Mouse (Mus musculus): Measurements from ENCODE around the gene Large2.

Large2 gene

DNA sequence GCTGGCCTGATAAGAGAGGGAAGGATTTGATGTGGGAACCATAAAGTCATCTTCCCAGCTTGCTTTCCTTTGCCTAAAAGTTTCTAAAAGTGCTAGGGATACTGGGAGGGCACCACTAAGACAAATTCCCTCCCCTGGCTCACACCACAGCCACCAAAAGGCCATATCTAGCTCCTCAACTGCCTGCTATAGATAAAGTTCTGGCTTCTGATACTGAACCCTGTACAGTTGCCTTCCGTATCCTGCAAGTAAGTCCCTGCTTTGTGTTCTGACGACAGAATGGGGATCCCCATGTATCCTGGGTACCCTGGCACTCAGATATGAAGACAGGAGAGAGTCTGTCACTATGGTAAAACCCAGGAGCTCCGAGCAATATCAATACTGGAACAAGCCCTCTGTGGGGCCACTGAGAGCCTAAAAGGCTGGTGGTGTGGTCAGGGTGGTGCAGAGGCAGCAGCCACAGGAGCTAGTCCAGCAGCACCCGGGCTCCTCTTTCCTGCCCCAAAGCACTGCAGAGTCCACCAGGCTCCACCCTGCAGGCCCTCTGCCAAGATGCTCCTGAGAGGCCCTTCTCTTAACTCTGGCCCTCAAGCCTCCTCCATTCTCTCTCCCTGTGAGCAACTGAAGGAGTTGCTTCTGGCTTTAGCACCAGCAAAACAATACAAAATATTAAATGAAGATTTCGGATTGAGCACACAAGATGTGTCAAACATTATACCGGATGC lies 15.7 kb upstream of the Large2 start:
- no peak for DNase-seq

DNA sequence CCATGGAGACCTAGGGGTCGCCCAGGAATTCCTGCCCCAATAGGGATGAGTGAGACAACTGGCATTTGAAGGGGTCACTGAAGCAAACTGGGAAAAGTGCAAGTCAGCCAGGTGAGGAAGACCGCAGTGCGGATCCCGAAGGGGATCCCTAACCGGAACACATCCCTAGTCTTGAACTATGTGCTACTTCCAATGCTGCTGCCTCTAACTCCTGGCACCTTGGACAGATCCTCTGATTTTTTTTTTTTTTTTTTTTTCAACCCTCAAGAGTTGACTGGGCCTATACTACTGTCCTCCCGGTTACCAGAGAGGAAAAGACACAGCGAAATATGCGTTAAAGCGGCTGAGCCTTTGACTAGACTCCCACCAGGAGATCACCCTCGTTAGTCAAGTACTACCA lies 15.0 kb upstream of the Large2 start:
- DNase-seq: no peak

DNA sequence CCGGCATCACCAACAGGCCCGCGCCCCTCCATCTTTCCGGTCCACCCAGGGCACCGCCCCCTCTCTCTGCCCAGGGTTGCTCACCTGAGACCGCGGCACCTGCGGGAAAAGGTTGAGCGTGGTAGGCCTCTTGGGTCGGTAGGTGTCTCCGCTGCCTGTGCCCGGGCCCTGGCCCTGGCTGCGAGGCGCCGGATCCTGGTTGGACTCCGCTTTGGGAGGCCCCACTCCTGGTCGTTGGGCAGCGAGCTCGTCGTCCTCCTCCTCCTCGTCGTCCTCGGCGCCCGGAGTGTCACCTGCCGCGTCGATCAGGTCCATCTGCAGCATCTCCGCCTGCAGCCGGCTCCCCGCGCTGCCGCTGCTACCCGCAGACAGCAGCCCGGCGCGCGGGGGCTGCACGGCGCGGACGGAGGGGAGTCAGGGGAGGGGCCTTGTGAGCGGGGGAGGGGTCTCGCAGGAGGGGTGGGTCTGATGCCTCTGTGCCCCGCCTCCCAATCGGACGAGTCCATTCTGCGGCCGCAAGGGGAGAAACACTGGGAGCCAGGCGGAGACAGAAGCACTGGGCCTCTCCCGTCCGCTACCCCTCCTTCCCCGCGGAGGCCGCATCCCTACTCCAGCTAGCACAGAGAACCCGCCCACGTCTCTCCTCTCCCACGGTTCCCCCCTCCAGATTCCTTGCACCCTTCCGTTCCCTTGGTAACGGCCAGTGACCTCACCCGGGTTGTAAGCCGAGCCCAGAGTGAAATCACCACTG lies 14.4 kb upstream of the Large2 start:
- peak; percentile 85 for DNase-seq

DNA sequence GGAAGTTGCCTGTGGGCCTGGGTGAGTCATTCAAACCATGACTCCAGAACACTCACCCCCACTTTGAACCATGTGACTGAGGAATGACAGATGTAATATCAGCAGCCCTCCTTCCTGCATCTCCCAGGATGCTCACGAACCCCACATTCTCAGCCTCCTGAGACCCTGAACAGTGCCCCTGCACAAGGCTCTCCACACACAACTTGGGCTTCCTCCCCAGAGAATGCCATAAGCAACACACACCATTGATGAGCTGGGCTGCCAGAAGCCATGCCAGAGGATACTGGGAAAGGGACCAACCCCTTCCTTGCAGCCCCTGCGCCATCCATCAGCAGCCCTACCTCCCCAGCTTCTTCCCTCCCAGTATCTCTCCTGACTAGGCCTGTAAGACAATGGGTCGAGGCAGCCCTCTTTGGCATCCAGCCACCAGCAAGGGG lies 13.4 kb upstream of the Large2 start:
- DNase-seq: no peak

DNA sequence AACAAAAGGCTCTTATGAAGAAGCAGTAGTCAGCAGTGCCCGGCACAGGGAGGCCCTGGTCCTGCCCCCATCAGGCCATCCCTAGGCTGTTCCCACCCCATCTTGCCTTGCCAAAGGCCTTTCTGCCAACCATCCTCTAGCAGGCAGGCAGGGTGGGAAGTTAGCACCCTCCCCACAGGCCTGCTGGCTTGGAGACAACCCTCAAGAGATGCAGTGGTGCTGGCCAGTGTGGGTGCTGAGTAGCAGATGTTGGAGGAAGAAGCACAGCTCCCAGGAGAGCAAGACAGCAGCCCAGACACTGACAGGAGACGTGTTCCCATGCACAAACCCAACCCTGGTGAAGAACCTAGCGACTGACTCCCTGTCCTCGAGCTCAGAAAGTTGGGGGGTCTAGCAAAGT lies 13.0 kb upstream of the Large2 start:
- no peak for DNase-seq

DNA sequence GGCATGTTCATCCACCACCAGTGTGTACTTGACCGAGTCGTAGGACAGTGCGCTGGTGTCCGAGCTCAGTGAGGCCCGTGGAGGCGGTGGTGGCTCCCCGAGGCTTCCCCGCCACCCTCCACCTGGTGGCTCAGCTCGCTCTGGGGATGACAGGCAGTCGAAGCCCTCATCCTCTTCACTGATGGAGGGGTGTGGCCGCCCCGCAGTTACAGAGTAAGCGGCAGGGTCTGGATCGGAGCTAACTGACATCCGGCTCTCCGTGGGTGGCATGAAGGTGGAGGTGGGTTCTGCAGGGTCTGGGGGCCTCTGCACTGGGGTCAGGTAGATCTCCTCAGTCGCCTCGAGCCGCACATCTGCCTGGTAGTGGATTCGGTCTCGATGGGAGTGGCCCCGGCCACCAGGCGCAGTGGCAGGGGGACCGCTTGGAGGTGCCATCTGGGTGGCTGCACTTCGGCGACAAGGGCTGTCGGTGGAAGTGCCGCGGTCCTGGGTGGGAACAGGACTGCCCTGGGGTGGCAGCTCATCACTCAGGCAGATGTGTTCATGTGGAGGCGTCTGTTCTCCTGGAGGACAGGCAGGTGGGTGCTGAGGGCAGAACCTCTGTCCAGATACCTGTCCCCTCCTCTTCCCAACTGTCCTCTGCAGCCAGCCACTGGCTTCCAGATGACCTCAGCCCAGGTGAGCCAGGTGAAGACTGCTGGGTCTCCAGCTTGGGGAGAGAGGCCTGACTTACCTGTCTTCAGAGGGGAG lies 12.3 kb upstream of the Large2 start:
- no peak for DNase-seq

DNA sequence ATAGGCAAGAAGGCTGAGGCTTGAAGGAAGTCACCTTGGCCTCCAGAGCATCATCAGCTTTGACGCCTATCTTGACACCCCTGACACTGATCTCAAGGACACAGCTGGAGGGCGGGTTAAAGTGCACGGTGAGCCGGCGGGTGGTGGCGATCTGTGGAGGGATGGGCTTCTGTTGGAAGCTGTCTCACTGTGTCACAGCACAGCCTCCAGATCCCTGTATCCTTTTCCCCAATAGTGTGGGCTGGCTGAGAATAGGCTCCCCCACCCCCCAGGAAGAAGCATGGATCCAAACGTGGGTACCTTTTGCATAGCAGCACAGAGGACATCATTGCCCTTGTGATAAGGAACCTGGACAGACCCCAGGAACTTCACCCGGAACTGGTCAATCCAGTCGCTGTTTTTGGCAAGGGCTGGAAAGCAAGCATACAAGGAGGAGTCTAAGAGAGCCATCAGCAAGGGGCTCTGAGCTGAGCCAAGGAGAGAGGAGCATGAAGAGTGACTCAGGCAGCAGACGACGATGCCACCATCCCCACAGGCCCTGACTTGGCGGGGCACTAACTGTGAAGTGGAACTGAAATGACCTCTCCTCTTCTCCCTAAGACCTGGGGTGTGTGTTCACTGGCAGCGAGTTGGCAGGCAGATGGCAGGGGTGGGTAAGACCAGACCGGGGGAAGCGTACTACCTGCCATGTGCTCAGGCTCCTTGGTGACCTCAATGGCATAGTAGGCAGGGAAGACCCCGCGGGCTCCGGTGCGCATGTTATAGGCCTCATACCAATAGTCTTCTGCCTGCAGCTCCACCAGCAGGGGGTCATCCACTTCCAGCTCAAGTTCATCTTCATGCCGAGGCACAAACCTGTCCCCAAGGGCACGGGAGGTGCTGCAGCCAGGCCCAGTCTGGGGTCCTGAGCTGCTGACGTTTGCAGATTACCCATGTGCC lies 10.7 kb upstream of the Large2 start:
- no peak for DNase-seq

DNA sequence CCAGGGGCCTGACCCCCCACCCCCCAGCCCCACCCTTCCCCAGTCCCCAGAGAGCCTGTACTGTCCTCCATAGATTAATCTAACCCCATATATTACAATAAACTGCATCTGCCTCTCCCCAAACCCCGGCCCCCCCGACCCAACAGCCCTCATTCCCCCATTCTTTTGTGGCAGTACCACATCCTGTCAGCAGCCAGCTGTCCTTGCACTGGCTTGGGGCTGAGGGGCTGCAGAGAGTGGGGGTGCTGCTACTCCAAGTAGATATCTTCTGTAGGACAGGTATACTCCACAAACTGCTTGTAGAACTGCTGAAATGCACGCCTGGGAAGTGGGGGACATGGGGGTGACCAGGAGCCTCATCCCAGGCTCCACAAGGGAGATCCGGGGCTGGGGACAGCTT lies 9.4 kb upstream of the Large2 start:
- DNase-seq: no peak

DNA sequence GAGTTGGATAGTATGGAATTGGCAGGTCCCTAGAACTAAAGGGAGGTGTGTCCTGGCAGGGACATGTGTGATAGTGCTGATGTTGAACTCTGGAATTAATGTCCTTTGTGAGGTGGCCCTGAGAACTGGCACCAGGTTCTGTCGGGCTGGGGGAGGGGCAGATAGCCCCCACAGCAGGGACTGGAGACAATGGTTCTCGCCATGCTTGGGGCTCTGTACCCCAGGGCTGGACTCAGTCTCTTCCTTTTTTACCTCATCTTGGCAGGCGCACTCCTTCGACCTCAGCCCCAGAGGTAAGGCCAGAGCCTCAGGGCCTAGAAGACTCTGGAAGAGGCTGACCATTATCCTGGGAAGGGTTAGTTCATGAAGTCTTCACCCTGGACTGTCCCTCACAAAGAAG lies 8.1 kb upstream of the Large2 start:
- DNase-seq: no peak

DNA sequence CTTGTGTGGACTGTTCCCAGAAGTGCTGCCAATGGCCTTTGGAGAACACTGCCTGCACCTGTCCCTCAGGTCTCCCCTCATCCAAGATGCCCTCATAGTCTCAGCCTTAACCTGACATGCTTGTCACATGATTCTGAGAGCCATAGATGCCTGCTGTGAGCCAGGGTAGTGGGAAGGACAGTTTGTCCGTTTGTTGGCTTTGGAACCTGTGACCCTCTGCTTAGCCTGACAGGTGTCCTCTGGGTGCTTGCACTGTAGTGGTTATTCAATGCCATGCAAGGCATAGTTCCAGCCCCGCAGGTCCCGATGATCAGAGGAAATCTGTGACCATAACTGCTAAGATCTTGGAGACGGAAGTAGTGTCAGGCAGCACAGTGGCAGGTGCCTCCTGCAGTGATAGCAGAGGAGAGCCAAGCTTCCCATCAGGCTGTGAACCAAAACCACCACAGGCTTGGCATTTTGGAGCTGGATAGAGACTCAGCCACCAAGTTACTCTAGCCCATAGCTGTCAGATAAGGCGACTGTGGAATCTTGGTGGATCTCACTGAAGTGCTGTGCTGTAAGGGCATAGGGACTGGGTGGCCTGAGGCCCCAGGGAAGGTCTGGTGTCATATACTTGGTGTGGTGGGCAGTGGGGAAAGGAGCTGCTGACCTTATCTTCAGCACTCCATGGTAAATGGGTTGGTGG lies 7.4 kb upstream of the Large2 start, which contains the start of gene 1700029I15Rik:
Gene 1700029I15Rik, plus strand, starts transcription at position 638 of the 688 bp plus-strand sequence.
- no peak for DNase-seq

DNA sequence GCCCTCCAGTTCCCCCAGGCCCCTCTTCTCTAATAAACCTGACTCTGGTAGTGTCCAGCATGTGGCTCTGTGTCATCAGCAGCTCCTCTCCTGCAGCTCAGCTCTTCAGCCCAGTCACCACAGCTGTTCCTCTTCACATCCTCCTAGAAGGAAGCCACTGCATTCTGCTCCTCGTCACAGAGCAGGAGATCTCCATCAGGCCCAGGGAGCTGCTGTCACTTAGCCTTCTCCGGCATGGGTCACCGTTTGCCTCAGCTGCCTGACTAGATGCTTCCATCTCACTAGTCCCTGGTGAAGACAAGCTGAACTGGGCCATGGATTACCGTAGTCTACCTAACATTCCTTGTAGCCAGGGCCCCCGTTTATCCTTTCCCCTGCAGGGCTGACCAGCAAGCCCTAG lies 6.5 kb upstream of the Large2 start:
- no peak for DNase-seq

DNA sequence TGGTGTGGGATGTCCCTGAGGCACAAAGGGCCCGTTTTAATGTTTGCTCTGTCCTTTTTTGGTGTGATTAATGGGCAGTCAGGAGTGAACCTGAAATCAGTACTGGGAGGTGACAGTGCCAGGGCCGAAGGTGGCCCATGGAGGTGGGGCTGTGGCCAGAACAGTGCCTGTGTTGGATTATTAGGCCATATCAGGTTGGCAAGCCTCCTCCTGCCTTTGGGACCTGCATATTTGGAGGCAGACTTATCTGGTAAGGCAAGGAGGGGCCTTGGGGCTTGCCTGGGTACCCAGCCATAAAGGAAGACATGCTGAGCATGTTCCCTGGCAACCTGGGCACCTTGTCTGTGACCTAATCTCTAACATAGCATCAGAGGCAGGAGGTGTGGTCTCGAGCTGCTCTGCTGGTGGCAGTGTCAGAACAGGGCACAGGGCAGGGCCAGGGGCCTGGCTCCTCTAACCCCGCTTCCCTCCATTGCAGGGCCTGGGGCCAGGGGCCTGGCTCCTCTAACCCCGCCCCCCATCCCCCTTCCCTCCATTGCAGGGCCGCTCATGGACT lies 5.9 kb upstream of the Large2 start:
- DNase-seq: no peak

DNA sequence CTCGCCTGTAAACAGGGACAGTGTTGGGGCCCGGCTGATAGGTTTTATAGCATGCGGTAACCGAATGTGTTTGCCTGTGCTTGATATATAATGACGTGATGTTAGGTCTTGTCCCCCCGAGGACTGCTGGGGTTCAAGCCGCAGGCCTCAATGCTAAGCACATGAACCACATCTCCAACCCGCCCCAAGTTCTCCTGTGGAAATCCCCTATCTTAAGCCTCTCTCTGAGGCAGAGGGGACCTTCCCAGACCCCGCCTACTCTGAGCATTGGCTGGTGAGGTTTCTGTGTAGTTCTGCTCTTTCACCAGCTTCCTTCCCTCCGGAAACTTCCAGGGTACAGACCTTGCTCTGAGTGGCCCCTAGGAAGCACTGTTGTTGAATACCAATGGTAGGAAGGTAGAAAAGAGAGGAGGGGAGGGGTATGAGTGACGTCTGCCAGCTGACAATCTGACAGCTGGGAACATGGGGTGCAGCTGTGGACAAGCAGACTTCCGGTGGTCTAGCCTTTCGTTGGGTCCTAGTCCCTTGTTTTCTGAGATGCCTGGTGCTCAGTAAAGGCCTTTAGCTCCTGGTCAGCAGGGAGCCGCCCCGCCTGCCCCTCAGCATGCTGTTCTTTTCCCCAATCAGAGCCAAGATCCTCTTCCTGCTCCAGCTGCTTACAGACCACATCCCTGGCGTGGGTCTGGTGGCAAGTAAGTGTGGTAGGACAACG lies 5.3 kb upstream of the Large2 start:
- no peak for DNase-seq

DNA sequence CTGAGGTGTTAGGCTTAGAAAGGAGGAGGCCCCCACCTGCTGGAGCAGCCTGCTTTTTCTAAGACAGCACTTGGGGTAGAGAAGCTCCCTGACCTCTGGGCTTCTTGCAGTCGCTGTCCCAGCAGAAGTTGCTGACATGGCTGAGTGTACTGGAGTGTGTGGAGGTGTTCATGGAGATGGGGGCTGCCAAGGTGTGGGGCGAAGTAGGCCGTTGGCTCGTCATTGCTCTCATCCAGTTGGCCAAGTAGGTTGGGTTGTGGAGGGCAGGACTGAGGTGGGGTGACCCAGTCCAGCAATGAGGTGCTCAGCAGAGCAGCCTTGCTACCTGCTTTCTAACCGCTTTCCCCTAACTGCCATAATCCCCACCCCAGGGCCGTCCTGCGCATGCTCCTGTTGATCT lies 2.7 kb upstream of the Large2 start:
- DNase-seq: no peak

DNA sequence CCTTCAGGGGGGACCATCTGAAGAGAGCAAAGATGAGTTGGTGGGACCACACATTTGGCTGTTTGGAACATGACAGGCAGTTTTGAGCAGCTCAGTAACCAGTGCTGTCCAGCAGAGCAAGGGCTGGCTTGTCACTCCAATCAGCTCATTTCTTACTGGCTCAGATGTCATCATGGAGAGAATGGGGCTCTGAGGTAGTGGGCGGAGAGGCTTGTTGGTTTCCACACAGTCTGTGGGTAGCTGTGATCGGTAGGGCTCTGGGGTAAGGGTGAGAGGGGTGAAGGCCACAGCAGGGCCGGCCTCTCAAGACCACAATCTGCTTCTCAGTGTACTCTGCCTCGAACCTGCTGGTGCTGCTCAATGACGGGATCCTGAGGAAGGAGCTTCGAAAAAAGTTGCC lies 1.6 kb upstream of the Large2 start:
- DNase-seq: no peak

DNA sequence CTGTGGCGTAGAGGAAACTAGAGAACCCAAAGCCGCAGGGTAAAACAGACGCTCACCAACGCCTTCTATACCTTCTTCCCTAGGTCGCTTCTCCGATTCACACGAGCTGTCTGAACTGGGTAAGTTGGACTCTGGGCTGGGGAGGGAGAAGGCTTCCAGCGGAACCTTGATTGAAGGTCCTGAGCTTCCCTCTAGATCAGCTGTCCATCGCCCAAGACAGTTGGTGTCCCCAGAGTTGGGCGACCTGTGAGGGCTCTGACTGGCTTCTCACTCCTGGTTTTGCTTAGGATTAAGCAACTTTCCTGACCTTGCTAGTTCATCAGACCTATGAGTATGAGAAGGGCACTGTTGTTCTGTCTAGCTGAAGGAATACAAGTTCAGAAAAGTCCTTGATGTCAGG lies 1.1 kb upstream of the Large2 start:
- DNase-seq: no peak

DNA sequence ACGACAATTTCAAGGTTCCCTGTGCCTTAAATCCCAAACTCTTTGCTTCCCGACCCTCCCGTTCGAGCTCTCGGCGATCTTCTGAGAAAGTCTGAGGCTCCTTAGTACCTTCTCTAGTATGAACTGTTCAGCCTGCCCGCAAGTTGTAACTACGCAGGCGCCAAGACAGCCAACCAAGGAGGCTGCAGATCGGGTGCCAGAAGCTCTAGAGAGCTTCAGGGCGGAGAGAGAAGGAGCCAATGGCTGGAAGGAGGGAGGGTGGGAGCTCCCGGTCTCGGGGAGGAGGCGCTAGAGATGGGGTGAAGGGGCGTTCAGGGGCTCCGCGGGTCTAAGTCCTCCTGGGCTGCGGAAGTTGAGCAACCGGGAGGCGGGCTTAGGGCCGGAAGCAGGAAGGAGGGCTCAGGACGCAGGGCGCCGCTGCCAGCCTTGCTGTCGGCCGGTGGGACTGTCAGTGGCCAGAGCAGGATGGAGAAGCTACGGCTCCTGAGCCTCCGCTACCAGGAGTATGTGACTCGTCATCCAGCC lies 492 bp upstream of the Large2 start:
- DNase-seq: peak; percentile 99

DNA sequence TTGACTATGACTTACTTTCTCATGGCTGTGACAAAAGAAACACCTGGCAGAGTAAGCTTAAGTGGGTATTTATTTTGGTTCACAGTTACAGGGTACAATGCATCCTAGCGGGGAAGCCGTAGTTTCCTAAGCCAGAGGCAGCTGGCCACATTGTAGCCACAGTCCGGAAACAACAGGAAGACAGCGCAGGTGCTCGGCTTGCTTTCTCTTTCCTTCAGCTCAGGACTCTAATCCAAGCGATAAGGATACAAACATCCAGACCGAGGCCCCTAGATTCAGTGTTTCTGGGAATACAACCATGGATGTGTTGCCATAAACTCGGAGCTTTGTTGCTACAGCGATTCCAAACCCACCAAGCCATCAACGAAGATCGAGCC lies 1.2 kb downstream of the Large2 start:
- no peak for DNase-seq

DNA sequence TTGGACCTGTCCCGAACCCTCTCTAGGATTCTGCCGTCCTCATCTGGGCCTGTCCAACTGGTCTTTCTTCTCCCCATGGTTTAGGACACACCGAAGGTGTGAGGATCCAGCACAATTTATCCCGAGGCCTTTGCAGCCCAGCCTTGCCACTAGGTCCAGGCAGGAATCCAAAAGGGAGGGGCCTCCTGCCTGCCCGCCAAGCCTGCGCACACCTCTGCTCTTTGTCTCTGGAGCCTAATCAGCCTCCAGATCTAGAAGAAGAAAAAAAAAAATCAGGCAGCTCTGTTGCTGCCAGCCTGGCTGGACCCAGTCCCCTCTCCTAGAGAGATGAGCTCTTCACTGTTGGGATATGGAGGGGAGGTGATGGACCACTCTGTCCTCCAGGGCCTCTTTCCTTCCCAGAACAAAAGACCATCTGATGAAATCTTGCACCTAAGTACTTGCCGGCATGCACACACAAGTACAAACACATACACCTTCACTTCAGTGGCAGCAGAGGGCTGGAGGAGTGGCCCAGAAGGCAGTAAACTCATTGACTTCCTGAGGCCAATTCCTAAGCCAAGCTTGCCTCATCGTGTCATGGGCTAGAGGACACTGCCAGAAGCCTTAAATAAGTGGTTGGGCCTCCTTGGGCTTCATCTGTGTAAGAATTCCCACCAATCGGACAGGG lies 1.8 kb downstream of the Large2 start:
- DNase-seq: peak; percentile 91

Data from kidney, adult 9 months (tissue).